Mouse (Mus musculus): Measurements from ENCODE around the gene Tdpoz5. TPM values are rescaled to one million over a fixed set of nuclear protein-coding genes. Genes with fewer than 3 reads are reported as not detected.
"Not testable (repeated sequence)": the region's sequence is repeated elsewhere in the genome, so short reads cannot be mapped to it uniquely, and the experiment has no call there.

Tdpoz5 gene
- polyA plus RNA-seq (2012; rRNA removed), result not detected in 2 replicates

GRCm38 (mm10) chr3:93961214-93961613 is at the start of gene Tdpoz5:
Gene Tdpoz5, minus strand, starts transcription at chr3:93961314.
- not testable (repeated sequence) for DNase-seq (ENCODE audit: low read depth)

DNA sequence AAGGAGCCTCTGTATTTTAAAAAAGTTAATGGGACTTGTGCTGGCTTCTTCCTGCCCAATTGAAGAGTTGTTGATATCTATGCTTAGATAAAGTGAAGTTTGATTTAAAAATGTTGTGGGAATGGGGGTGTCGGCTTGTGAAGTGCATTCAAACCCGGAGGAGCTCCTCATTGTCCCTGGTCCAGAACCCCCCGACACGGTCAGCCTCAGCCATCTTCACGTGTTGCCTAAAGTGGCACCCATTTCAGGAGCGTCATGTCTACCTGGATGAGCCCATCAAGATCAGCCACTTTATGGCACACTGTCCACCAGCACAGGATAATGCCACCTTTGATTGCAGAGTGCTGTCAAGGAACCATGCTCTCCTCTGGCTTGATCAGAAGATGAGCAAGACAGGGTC is 7.8 kb upstream of the Tdpoz5 start:
- DNase-seq (ENCODE audit: low read depth), result not testable (repeated sequence)

- DNase-seq (ENCODE audit: low read depth), result not testable (repeated sequence)
Observed at GRCm38 (mm10) chr3:93943443-93943842, 17.7 kb downstream of the Tdpoz5 start, which contains the start of gene Gm9117. Gene Gm9117, minus strand, starts transcription at chr3:93943543.

DNA sequence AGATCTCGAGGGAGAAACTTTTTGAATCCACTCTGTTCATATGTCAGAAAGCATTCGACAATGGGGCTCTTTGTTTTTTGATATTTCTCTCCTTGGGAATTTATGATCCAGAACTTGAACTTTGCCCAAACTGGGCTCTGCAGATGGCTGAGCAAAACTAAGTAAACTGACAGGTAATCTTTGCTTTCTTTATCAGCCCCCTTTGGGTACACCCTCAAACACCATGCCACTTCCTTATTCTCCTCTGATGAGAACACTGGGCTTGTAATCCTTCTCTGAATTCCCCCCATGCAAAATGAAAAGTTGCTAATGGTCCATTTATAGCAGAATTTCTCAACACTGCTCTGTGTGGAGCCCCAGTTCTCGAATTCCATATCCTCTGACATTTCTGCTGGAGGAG is 22.7 kb downstream of the Tdpoz5 start:
- not testable (repeated sequence) for DNase-seq (ENCODE audit: low read depth)

Other genes with a start within 250 kb of the Tdpoz5 start
- not detected in 2 replicates for gene Gm5773, start 188.3 kb downstream of the Tdpoz5 start, polyA plus RNA-seq (2012; rRNA removed)
- not detected in 2 replicates for gene Tdpoz4, start 164.9 kb downstream of the Tdpoz5 start, polyA plus RNA-seq (2012; rRNA removed)
- not detected in 2 replicates for gene Tdpoz3, start 135.3 kb downstream of the Tdpoz5 start, polyA plus RNA-seq (2012; rRNA removed)
- not detected in 2 replicates for gene Gm9117, start 17.8 kb downstream of the Tdpoz5 start, polyA plus RNA-seq (2012; rRNA removed)
- gene Gm9125, start 93.6 kb upstream of the Tdpoz5 start, polyA plus RNA-seq (2012; rRNA removed), result not detected in 2 replicates
- gene Gm10697, start 111.3 kb upstream of the Tdpoz5 start, polyA plus RNA-seq (2012; rRNA removed), result not detected in 2 replicates
- gene Gm10696, start 216.9 kb upstream of the Tdpoz5 start, polyA plus RNA-seq (2012; rRNA removed), result not detected in 2 replicates
- not detected in 2 replicates for gene Gm5286, start 235.4 kb upstream of the Tdpoz5 start, polyA plus RNA-seq (2012; rRNA removed)

Measured in gonadal fat pad, adult 2 months (tissue).